Mouse (Mus musculus) megakaryocyte, embryonic 14.5 days (primary cell): Measurements from ENCODE around the gene Naf1. TPM values are rescaled to one million over a fixed set of nuclear protein-coding genes. Genes with fewer than 3 reads are reported as not detected.
A peak's percentile ranks its signal among the peaks of the same experiment; 100 is the strongest.

Experiments
- H3K27me3 ChIP-seq: replicated peaks from 2 replicates; pipeline ENCODE3; 2012; ENCODE audit warnings: inconsistent platforms
- H3K36me3 ChIP-seq: replicated peaks from 2 replicates; pipeline ENCODE3; 2012; ENCODE audit warnings: low read length, inconsistent platforms, mixed read lengths
- H3K4me1 ChIP-seq: 2 replicates; pipeline ENCODE4 v1.6.1; 2012; ENCODE audit warnings: inconsistent platforms
- H3K4me3 ChIP-seq: replicated peaks from 2 replicates; pipeline ENCODE3; 2012; ENCODE audit warnings: moderate library complexity, mild to moderate bottlenecking, inconsistent platforms
- H3K9me3 ChIP-seq: 2 replicates; pipeline ENCODE4 v1.6.1; 2012; ENCODE audit warnings: inconsistent platforms
- FLI1 ChIP-seq: IDR thresholded peaks from 2 replicates; pipeline ENCODE4 v1.6.1; 2012; ENCODE audit warnings: low read length, inconsistent platforms, mixed read lengths
- GATA1 ChIP-seq: IDR thresholded peaks from 3 replicates; pipeline ENCODE4 v1.6.1; 2012; ENCODE audit warnings: mixed read lengths, low read length, inconsistent platforms, borderline replicate concordance
- polyA plus RNA-seq: library from polyadenylated mRNA; stranded (reverse); fragments of >175 nt; gene quantifications from 2 replicates; pipeline ENCODE4 v1.2.3, GENCODE M21; 2012; ENCODE audit warnings: low replicate concordance; ENCODE audit not compliant: insufficient read depth

The Naf1 gene
- polyA plus RNA-seq: 10.3 and 20.2 TPM in 2 replicates

DNA sequence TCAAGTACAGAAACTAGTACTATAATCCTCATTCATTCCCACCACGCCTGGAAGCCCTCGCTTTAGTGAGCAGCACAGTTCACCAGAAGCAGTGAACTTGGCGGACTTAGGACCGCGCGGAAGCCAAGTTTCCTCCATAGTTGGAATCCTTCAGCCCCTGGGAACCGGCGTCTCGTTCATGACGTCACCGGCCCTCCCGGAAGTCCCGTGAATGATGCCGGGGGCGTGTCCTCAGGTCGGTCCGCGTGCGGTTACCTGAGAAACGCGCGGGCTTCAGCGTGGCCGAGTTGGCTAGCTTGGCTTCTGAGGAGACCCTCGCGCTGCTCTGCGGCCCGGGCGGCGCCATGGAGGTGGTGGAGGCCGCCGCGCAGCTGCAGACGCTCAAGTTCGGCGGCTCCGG is at the start of gene Naf1:
Naf1 (plus strand) TSS at position 195 of the 400 bp plus-strand sequence.
- H3K27me3 ChIP-seq: no peaks in the 10 kb centered on the region
- peak within 1 kb of the TSS; percentile 97 for H3K4me3 ChIP-seq
- TF ChIP-seq FLI1 (peak; percentile 59), GATA1 (no peak)
- H3K4me1 ChIP-seq: peaks cover 42% of the 10 kb centered on the region
- H3K9me3 ChIP-seq: no peaks in the 10 kb centered on the region
- peaks cover 13% of the 10 kb centered on the region for H3K36me3 ChIP-seq

DNA sequence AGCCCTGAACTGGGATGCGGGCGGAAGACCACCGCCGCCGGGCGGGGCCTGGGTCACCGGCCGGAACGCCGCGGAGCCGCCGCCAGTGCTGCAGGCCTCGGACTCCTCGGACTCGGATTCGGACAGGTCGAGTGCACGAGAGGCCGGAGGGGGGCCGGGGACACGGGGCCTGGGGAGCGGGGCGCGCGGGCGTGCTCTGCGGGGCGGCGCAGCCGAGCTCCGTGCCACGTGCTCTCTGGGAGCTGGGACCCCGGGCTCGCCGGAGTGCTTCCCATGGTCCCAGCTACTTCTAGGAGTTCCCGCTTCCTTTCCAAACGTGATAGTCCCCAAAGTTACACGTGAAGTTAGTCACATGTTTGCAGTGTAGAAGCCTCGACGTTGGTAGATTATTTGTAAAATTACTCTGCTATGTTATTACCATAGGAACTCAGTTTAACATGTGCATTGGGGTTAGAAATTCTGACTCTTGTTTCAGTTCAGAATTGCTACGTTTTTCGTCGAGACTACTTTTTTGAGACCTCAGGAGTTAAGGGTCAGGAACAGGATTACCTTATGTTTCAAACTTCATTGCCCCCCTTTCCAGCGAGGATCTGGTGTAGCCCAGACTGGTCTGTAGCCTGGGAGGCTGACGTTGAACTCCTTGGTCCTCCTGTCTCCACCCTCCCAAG is 1.0 kb downstream of the Naf1 start:
- no peak for TF ChIP-seq GATA1
- no peak for TF ChIP-seq FLI1
- no peaks in the 10 kb centered on the region for H3K9me3 ChIP-seq
- no peaks in the 10 kb centered on the region for H3K27me3 ChIP-seq
- peak overlapping the region; percentile 92 for H3K4me3 ChIP-seq
- peaks cover 45% of the 10 kb centered on the region for H3K4me1 ChIP-seq
- H3K36me3 ChIP-seq: peaks cover 22% of the 10 kb centered on the region

DNA sequence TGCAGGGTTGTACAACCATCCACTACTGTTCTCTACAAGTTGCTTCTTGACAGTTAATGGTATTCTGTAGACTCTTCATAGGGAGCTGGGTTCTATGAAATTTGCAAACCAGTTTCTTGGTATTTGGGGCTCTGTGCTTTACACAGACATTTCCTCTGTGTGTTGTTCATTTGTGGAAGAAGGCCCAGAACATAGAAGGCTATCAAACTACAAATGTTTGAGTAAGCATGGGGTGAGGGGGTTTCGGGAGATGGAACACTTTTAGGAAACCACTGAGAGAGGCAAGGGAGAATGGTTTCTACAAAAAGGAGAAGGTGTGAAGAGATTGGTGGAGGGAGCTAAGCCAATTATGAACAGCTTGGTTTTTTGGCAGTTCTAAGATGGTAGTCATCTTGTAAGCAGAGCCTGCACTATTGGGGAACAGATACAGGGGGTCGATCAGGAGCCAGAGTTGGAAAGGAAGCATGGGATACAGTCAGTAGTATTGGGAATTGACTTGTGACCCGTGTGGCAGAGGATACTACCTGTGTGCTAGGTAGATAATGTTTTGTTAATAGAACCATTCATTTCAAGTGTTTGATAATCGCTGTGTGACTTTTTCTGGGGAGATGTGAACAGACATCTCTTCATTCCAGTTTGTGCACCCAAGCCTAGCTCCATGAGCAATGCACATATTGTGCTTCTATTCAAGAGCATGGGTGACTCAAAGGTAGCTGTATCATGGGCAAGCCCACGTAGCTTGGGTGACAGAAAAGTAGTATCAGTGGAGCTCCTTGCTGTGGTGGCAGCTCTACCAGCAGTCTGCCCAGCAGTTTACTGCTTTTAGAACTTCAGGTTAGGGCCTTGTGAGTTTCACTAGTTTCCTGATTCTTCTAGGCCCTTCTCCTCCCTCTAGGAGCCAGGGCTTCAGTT is 1.8 kb downstream of the Naf1 start:
- Histone ChIP-seq H3K9me3 (no peaks in the 10 kb centered on the region), H3K27me3 (no peaks in the 10 kb centered on the region), H3K36me3 (peaks cover 28% of the 10 kb centered on the region), H3K4me1 (peaks cover 48% of the 10 kb centered on the region), H3K4me3 (peak overlapping the region; percentile 92)
- no peak for TF ChIP-seq FLI1
- no peak for TF ChIP-seq GATA1

DNA sequence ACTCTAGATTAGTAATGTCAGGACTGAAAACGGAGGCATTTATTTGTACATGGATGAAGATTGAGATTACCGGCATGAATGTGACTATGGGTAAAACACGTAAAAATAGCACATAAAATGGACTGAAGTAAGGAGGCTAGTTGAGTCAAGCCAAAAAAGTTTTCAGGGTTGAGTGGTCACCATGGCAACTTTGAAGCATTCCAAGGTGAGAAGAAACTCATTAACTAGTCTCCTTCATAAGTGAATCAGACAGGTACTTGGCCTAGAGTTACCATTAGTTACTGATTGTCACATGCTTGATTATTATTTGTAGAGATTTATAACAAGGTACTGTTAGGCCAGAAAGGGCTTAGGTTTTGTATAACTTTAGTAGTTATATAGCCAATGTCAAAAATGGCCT is 3.7 kb downstream of the Naf1 start:
- Histone ChIP-seq H3K36me3 (peaks cover 41% of the 10 kb centered on the region), H3K4me1 (peaks cover 62% of the 10 kb centered on the region), H3K9me3 (no peaks in the 10 kb centered on the region), H3K4me3 (no peak overlapping the region), H3K27me3 (no peaks in the 10 kb centered on the region)
- no peak for TF ChIP-seq FLI1
- TF ChIP-seq GATA1: no peak

DNA sequence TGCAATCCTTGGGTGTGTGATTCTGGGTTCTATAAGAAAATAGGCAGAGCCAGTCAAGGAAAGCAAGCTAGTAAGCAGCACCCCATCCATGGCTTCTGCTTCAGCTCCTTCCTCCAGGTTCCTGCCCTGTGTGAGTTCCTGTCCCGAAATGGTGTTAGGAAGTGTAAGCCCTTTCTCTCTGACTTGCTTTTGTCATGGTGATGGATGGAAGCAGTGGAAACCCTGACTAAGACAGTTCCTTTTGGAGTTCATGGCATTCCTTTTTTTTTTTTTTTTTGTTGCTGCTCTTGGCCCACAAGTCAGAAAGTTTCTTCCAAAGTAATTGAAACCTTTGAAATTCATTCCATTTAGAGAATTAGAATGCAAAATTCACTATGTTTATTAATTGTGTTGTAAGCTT is 5.1 kb downstream of the Naf1 start:
- peaks cover 41% of the 10 kb centered on the region for H3K36me3 ChIP-seq
- H3K27me3 ChIP-seq: no peaks in the 10 kb centered on the region
- TF ChIP-seq FLI1 (no peak), GATA1 (no peak)
- no peak overlapping the region for H3K4me3 ChIP-seq
- peaks cover 69% of the 10 kb centered on the region for H3K4me1 ChIP-seq
- H3K9me3 ChIP-seq: no peaks in the 10 kb centered on the region

DNA sequence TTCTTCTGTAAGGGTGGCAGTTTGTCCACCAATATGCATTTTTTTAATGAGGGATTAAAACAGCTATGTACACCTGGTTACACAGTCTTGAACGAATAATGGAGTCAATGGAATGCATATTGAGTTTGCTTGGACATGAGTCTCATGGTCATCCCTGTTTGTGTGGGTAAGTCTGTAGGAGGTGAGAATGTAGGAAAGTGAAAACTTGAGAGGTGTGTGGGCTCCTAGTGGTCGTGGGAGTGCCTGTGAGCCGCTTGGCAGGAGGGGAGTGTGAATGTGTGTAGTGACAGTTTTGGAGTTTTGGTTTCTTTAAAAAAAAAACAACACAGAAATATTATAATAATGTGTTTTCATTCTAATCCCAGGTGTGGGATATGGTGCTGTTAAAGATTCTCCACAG is 7.7 kb downstream of the Naf1 start:
- Histone ChIP-seq H3K27me3 (no peaks in the 10 kb centered on the region), H3K4me1 (peaks cover 63% of the 10 kb centered on the region), H3K36me3 (peaks cover 53% of the 10 kb centered on the region), H3K9me3 (no peaks in the 10 kb centered on the region), H3K4me3 (no peak overlapping the region)
- TF ChIP-seq FLI1: no peak
- TF ChIP-seq GATA1: no peak

DNA sequence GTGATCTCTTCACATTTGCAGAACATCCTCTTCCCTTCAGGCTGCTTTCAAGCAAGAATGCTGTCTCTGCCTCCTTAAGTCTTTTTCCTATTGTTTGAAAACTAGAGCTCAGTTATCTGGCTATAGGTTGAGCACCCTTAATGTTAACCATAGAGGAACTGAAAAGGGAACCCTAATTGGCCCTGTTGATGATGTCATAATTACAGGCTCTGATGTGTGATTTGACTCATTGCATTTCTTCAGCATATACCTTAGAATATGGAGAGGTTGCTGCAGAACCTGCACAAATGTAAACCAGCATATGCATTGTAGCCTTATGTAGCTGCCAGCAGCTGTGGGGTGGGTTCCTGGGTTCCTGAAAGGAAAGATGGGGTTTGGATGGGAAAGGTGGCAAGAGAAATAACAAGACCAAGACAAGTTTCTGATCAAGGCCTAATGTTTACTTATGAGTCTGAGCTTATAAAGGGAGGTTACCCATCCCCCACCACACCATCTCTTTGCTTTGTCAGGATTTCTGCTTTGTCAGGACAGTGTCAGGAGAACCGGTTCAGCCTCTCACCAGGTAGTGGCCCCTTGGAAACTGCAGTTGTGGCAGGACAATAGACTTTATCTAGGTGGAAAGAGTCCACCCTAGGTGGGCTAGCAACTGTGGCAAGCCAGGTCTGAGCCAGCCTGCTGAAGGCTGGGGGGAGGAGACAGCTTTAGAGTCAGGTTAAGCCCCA is 9.4 kb downstream of the Naf1 start:
- peaks cover 50% of the 10 kb centered on the region for H3K4me1 ChIP-seq
- TF ChIP-seq FLI1 (no peak), GATA1 (no peak)
- no peaks in the 10 kb centered on the region for H3K9me3 ChIP-seq
- peaks cover 48% of the 10 kb centered on the region for H3K36me3 ChIP-seq
- H3K27me3 ChIP-seq: no peaks in the 10 kb centered on the region
- no peak overlapping the region for H3K4me3 ChIP-seq

DNA sequence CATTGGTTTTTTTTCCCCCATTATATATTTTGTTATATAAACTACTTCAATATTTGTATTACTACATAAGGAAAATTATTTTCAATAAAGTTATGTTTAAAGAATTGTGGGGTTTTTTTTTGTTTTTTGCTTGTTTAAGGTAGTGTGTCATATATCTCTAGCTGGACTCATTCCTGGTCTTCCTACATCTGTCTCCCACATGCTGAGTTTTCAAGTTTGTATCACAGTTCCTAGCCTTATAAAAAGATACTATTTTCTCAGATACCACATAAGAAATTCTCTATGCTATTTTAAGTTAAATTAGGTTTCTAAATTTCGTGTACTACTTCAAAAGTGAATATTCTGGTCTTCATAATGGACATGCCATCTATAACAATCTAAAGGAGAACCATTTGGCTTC is 23.8 kb downstream of the Naf1 start:
- H3K9me3 ChIP-seq: no peaks in the 10 kb centered on the region
- no peaks in the 10 kb centered on the region for H3K27me3 ChIP-seq
- peaks cover 26% of the 10 kb centered on the region for H3K4me1 ChIP-seq
- TF ChIP-seq GATA1 (no peak), FLI1 (no peak)
- no peak overlapping the region for H3K4me3 ChIP-seq
- peaks cover 60% of the 10 kb centered on the region for H3K36me3 ChIP-seq

DNA sequence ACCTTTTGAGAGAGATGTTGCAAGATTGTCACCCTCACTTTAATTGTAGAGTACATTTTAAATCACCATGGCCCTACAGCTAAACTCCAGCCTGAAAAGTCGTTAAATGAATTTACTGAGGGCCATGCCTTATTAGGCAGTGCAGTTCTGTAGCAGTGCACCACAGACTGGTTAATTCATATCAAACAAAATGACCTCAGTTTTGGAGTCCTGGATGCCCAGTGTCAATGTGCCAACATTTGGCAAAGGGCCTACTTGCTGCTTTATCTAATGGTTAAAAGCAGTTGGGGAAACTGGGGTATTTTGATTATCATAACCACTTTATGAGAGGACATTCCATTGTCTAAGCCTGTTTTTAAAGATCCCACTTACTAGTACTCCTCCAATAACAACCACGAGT is 31.9 kb downstream of the Naf1 start:
- Histone ChIP-seq H3K27me3 (no peaks in the 10 kb centered on the region), H3K4me1 (no peaks in the 10 kb centered on the region; the same call in 1 of the 2 replicates), H3K4me3 (no peak overlapping the region), H3K36me3 (peaks cover 39% of the 10 kb centered on the region), H3K9me3 (no peaks in the 10 kb centered on the region)
- no peak for TF ChIP-seq GATA1
- TF ChIP-seq FLI1: no peak
